13 mouse cellular contexts compared by ENCODE assay signal in the genomic region with DNA sequence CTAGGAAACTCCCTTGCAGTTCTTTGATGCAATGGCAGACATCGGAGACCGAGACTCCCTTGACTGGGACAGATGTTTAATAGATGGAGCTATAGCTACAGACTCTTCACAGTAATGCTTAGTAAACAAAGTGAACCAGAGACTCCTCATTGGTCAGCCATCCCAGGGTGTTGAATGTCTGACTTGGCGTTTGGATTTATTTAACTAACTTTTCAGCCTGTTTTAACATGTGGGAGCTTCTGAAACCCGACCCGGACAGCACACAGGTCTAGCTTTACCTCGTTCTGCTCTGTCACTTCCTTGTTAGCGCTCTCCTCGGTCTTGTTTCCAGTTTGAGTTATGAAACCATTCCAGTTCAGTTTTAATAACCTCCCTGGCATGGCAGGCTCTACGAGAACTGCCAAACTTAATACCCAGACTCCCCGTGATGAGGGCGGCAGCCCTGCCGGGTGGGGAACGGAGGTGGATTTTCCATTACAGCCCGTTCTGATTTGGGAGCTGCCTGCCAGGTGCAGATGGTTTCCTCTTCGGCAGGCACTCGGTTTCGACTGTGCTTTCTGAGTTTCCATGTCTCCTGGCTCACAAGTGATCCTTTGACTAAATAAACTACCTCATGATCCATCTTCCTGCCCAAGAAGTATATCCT.
DNase-seq lines count a peak whose midpoint lies in the region; ATAC-seq and TF ChIP-seq lines count a peak whose summit lies in the region.
"Had no signal": no experiment of that assay in that cellular context is flagged by ENCODE, and none has a peak within 500 bp of the region (broad histone marks: within the 10 kb centered on the region; RNA-seq: fewer than 3 reads in every experiment).

No protein-coding gene starts in this region.

- no peak overlapping the region for H3K4me3 ChIP-seq in lung, postnatal 0 days (ENCODE audit: low read depth, low read length)
- H3K4me3 ChIP-seq in lung, adult 2 months (replicated peaks; ENCODE audit: extremely low read depth, low read depth, low read length): no peak overlapping the region
- 0 out of 2 replicates have a peak overlapping the region, but pooled peaks have one; percentile 9 for H3K4me3 ChIP-seq in intestine, embryonic 16.5 days (ENCODE audit: low read length)
- no peak overlapping the region for H3K4me3 ChIP-seq in midbrain, postnatal 0 days (ENCODE audit: low read depth, low read length)
- H3K4me3 ChIP-seq: liver, embryonic 13.5 days; midbrain, embryonic 10.5 days; neural tube, embryonic 12.5 days had no signal

- no peak for TF ChIP-seq POLR2A in lung, adult 2 months (IDR thresholded peaks at IDR 0.05; ENCODE audit: borderline replicate concordance, extremely low read depth, low read depth, low read length)

- H3K27ac ChIP-seq in lung, postnatal 0 days (ENCODE audit: low read length): no peak overlapping the region
- no peak overlapping the region for H3K27ac ChIP-seq in intestine, embryonic 16.5 days (ENCODE audit: low read length)
- H3K27ac ChIP-seq in midbrain, postnatal 0 days (ENCODE audit: low read depth, low read length): no peak overlapping the region
- H3K27ac ChIP-seq: hindbrain, embryonic 14.5 days; liver, embryonic 13.5 days; midbrain, embryonic 10.5 days; neural tube, embryonic 12.5 days had no signal

- H3K9me3 ChIP-seq in lung, postnatal 0 days (ENCODE audit: low read length): no peaks in the 10 kb centered on the region
- no peaks in the 10 kb centered on the region for H3K9me3 ChIP-seq in intestine, embryonic 16.5 days (ENCODE audit: control insufficient read depth, low read length)
- no peaks in the 10 kb centered on the region for H3K9me3 ChIP-seq in midbrain, postnatal 0 days (ENCODE audit: low read length)
- H3K9me3 ChIP-seq: liver, embryonic 13.5 days; midbrain, embryonic 10.5 days; neural tube, embryonic 12.5 days had no signal

- no peaks in the 10 kb centered on the region for H3K4me1 ChIP-seq in lung, postnatal 0 days (ENCODE audit: insufficient read depth, low read depth, low read length)
- no peaks in the 10 kb centered on the region for H3K4me1 ChIP-seq in lung, adult 2 months (ENCODE audit: control insufficient read depth, insufficient read depth, low read length)
- no peaks in the 10 kb centered on the region for H3K4me1 ChIP-seq in intestine, embryonic 16.5 days (ENCODE audit: control insufficient read depth, insufficient read depth, low read length)
- no peaks in the 10 kb centered on the region for H3K4me1 ChIP-seq in midbrain, postnatal 0 days (ENCODE audit: insufficient read depth, low read length)
- H3K4me1 ChIP-seq: liver, embryonic 13.5 days; midbrain, embryonic 10.5 days; neural tube, embryonic 12.5 days had no signal

- no peak for TF ChIP-seq EP300 in lung, postnatal 0 days (IDR thresholded peaks at IDR 0.05)

- DNase-seq in lung, postnatal 0 days (ENCODE audit: low spot score): no peak
- DNase-seq in lung, adult 2 months: no peak
- DNase-seq in gastrocnemius, adult 18-20 months (ENCODE audit: low spot score): peak; percentile 44
- DNase-seq in skeletal muscle tissue, adult 2 months (ENCODE audit: low read depth, low spot score): peak; percentile 27
- no peak for DNase-seq in midbrain, postnatal 0 days (ENCODE audit: low spot score)
- no peak for DNase-seq in adrenal gland, postnatal 25 days
- DNase-seq in left cerebral cortex, postnatal 4 days: no peak
- DNase-seq: cerebellum, postnatal 14 days; liver, embryonic 13.5 days had no signal

- H3K27me3 ChIP-seq in lung, postnatal 0 days (replicated peaks; ENCODE audit: insufficient read depth, low read length): no peaks in the 10 kb centered on the region
- H3K27me3 ChIP-seq in intestine, embryonic 16.5 days (replicated peaks; ENCODE audit: control insufficient read depth, insufficient read depth, low read length): no peaks in the 10 kb centered on the region
- H3K27me3 ChIP-seq in midbrain, postnatal 0 days (ENCODE audit: insufficient read depth, low read length): no peaks in the 10 kb centered on the region
- H3K27me3 ChIP-seq: liver, embryonic 13.5 days; neural tube, embryonic 12.5 days had no signal

- WGBS in lung, postnatal 0 days: 43% methylated on average over 17 of the region's 17 CpGs
- 54% methylated on average over 17 of the region's 17 CpGs for WGBS in lung, adult 2 months
- 47% methylated on average over 17 of the region's 17 CpGs for WGBS in intestine, embryonic 16.5 days
- WGBS in midbrain, postnatal 0 days: 84% methylated on average over 17 of the region's 17 CpGs

- TF ChIP-seq CTCF in lung, postnatal 0 days (IDR thresholded peaks at IDR 0.05): no peak
- no peak for TF ChIP-seq CTCF in lung, adult 2 months (IDR thresholded peaks at IDR 0.05; ENCODE audit: insufficient read depth, low read length)
- TF ChIP-seq CTCF in midbrain, postnatal 0 days (IDR thresholded peaks at IDR 0.05): no peak

- H3K9ac ChIP-seq in lung, postnatal 0 days (replicated peaks; ENCODE audit: low read depth): no peak overlapping the region
- H3K9ac ChIP-seq in intestine, embryonic 16.5 days (ENCODE audit: low read depth, low read length): no peak overlapping the region
- H3K9ac ChIP-seq in midbrain, postnatal 0 days (replicated peaks; ENCODE audit: low read length, poor library complexity, severe bottlenecking): no peak overlapping the region
- H3K9ac ChIP-seq: hindbrain, embryonic 14.5 days; liver, embryonic 13.5 days; neural tube, embryonic 12.5 days had no signal

- ATAC-seq in lung, postnatal 0 days: no peak
- no peak for ATAC-seq in intestine, embryonic 16.5 days
- ATAC-seq in midbrain, postnatal 0 days (ENCODE audit: low FRiP score): no peak

- intact Hi-C loops in left cerebral cortex, postnatal 4 days (cut with DNase I): no loop called here

- peak overlapping the region; percentile 23; the same call in 1 of the 2 replicates for H3K4me2 ChIP-seq in lung, postnatal 0 days (replicated peaks; ENCODE audit: low read depth, low read length)
- peak overlapping the region; percentile 33 for H3K4me2 ChIP-seq in intestine, embryonic 16.5 days (ENCODE audit: low read depth, low read length)
- H3K4me2 ChIP-seq in midbrain, postnatal 0 days (ENCODE audit: low read depth, low read length, poor library complexity, severe bottlenecking): no peak overlapping the region
- H3K4me2 ChIP-seq: hindbrain, embryonic 14.5 days; liver, embryonic 13.5 days; neural tube, embryonic 12.5 days had no signal

- no peaks in the 10 kb centered on the region for H3K36me3 ChIP-seq in lung, postnatal 0 days (ENCODE audit: insufficient read depth, low read length)
- no peaks in the 10 kb centered on the region for H3K36me3 ChIP-seq in intestine, embryonic 16.5 days (ENCODE audit: control insufficient read depth, insufficient read depth, low read length)
- H3K36me3 ChIP-seq in midbrain, postnatal 0 days (ENCODE audit: insufficient read depth, low read length): no peaks in the 10 kb centered on the region
- H3K36me3 ChIP-seq: liver, embryonic 13.5 days; midbrain, embryonic 10.5 days; neural tube, embryonic 12.5 days had no signal

Comparison
In these comparisons a context has a peak if more than half of its experiments do, and no peak if none do; other contexts are left out.
1. DNase-seq: peak in gastrocnemius, adult 18-20 months (single experiment) and skeletal muscle tissue, adult 2 months (single experiment); none in lung, postnatal 0 days (single experiment), lung, adult 2 months (single experiment), midbrain, postnatal 0 days (single experiment), adrenal gland, postnatal 25 days (single experiment) and left cerebral cortex, postnatal 4 days (single experiment).